Mouse (Mus musculus): ENCODE measurements at regions not wholly inside any gene's neighbourhood (a gene's known extent, or its start where the extent isn't known, plus 50 kb on each side); places are given as distances from the start of the nearest gene placed in this dataset.
"Not testable (repeated sequence)": the region's sequence is repeated elsewhere in the genome, so short reads cannot be mapped to it uniquely, and the experiment has no call there.

DNA sequence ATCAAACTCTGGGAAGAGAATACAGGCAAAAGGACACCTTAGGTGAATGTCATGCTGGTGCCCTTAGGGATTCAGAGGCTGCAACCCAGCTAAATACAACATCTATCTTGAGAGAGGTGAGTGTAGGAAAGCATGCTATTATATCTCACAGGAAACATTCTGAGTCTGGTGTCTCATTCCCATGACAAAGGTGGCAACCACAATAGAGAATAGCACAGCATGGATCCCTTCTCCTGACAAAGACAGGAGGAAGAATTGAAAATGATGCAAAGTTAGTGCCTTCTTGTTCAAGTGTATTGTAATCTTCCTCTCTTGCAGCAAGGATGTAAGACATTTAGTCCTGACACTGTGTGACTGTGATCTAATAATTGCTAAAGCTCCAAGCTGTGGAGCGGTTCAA, 532.8 kb downstream of the Tfec start:
- no peak overlapping the region for H3K9ac ChIP-seq (replicated peaks; ENCODE audit: low read length)
- no peak overlapping the region for H3K27ac ChIP-seq (ENCODE audit: low read length)
- WGBS = 92% methylated on average over 1 of the region's 1 CpGs
- H3K4me1 ChIP-seq (ENCODE audit: insufficient read depth, low read length) = no peaks in the 10 kb centered on the region
- H3K27me3 ChIP-seq (ENCODE audit: insufficient read depth, low read length) = no peaks in the 10 kb centered on the region
- H3K9me3 ChIP-seq (ENCODE audit: low read length) = no peaks in the 10 kb centered on the region
- no peaks in the 10 kb centered on the region for H3K36me3 ChIP-seq (ENCODE audit: insufficient read depth, low read length)
- ATAC-seq (ENCODE audit: low FRiP score, low TSS enrichment) = no peak
- H3K4me3 ChIP-seq (ENCODE audit: low read length) = no peak overlapping the region
- H3K4me2 ChIP-seq (replicated peaks; ENCODE audit: low read depth, low read length) = no peak overlapping the region

DNA sequence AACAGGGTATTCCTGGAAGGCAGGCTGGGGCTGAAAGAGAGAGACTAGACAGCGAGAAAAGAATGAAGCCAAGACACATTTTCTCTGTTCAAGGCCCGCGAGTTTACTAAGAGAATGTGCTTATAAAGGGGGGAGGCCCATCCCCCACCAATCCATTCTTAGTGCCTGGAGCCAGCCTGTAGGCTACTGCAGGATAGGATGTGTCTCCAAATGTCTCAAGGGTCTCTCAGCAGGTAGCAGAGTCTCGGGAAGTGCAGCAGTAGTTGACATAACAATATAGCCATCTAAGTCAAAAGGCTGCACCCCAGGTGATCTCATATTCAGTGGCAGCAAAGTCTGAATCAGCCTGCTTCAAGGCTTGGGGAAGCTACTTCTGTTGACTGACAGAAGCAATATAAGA, 536.2 kb downstream of the Tfec start:
- Histone ChIP-seq H3K27me3 (ENCODE audit: insufficient read depth, low read length) (no peaks in the 10 kb centered on the region), H3K4me2 (replicated peaks; ENCODE audit: low read depth, low read length) (no peak overlapping the region), H3K27ac (ENCODE audit: low read length) (no peak overlapping the region), H3K4me3 (ENCODE audit: low read length) (no peak overlapping the region), H3K9me3 (ENCODE audit: low read length) (no peaks in the 10 kb centered on the region), H3K36me3 (ENCODE audit: insufficient read depth, low read length) (no peaks in the 10 kb centered on the region), H3K9ac (replicated peaks; ENCODE audit: low read length) (no peak overlapping the region), H3K4me1 (ENCODE audit: insufficient read depth, low read length) (no peaks in the 10 kb centered on the region)
- no peak for ATAC-seq (ENCODE audit: low FRiP score, low TSS enrichment)
- WGBS = 67% methylated on average over 4 of the region's 4 CpGs

DNA sequence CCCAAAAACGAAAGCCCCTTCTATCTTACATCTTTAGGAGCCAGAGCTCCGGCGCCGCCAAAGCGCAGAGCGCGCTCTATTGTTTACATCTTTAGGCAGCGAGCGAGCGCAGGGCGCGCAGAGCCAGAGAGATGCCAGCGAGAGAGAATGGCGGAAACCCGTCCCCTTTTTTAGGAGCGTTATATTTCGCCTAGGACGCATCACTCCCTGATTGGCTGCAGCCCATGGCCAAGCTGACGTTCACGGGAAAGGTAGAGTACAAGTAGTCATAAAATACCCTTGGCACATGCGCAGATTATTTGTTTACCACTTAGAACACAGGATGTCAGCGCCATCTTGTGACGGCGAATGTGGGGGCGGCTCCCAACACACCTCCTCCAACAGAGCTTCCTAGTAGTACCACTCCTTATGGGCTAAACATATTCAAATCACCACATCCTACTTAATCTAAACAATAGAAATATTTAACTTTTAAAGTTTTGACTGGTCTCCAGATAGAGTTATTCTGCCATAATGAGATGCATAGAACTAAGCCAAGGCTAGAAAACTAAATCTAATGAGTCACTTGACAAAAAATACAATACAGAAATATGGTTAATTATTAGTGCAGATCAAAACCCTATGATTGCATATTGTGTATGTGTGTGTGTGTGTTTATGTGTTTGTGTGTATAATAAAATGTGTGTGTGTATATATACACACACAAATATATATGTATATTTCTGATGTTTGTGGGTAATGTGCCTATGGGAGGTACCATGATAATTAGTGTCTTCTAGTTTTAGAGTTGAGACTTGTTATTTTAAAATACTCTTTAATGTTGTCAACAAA, 538.1 kb downstream of the Tfec start:
- peak overlapping the region; percentile 36 for H3K4me3 ChIP-seq (ENCODE audit: low read length)
- WGBS = 40% methylated on average over 9 of the region's 25 CpGs
- H3K4me2 ChIP-seq (replicated peaks; ENCODE audit: low read depth, low read length); H3K27me3 ChIP-seq (ENCODE audit: insufficient read depth, low read length); H3K36me3 ChIP-seq (ENCODE audit: insufficient read depth, low read length); H3K9me3 ChIP-seq (ENCODE audit: low read length); H3K4me1 ChIP-seq (ENCODE audit: insufficient read depth, low read length); H3K9ac ChIP-seq (replicated peaks; ENCODE audit: low read length); H3K27ac ChIP-seq (ENCODE audit: low read length): not testable (repeated sequence)
- peak; percentile 77; the same call in 1 of the 2 replicates for ATAC-seq (ENCODE audit: low FRiP score, low TSS enrichment)

DNA sequence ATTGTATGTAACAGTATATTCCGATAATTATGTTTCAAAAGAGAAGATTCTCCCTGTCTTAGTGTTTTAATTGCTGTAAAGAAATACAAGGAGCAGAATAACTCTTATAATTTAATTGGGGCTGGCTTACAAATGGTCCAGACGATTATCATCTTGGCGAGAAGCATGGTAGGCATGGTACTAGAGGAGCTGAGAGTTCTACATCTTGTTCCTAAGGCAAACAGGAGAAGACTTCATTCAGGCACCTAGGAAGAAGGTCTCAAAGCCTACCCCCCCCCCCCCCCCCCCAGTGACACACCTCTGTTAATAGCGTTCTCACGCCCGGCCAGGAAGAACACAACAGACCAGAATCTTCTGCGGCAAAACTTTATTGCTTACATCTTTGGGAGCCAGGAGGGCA, 538.8 kb downstream of the Tfec start:
- peak overlapping the region; percentile 46 for H3K4me2 ChIP-seq (replicated peaks; ENCODE audit: low read depth, low read length)
- no peaks in the 10 kb centered on the region for H3K36me3 ChIP-seq (ENCODE audit: insufficient read depth, low read length)
- no peak overlapping the region for H3K9ac ChIP-seq (replicated peaks; ENCODE audit: low read length)
- H3K9me3 ChIP-seq (ENCODE audit: low read length) = no peaks in the 10 kb centered on the region
- no peak for ATAC-seq (ENCODE audit: low FRiP score, low TSS enrichment)
- H3K4me3 ChIP-seq (ENCODE audit: low read length) = peak overlapping the region; percentile 36
- H3K4me1 ChIP-seq (ENCODE audit: insufficient read depth, low read length) = no peaks in the 10 kb centered on the region
- H3K27me3 ChIP-seq (ENCODE audit: insufficient read depth, low read length) = no peaks in the 10 kb centered on the region
- no peak overlapping the region for H3K27ac ChIP-seq (ENCODE audit: low read length)
- whole genome bisulfite sequencing = 89% methylated on average over 3 of the region's 7 CpGs

DNA sequence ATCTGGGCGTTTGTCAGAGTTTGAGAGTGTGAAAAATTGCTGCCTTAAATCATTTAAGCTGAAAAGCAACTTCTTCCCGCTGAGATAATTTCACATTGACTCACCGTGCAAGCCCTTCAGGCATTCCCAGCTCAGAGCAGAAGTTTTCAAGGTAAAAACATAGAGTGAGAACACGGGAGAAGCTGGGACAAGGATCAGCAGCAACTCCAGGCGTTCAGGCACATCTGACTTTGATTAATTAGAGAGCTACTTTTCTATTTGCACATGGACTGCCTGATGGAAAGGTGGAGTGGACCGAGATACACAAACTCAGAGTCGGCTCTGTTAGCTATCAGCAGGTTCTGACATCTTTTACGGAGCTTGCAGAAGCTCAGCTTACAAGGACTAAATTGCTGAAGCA, 564.6 kb downstream of the Tfec start:
- H3K9ac ChIP-seq (replicated peaks; ENCODE audit: low read length) = no peak overlapping the region
- no peak overlapping the region for H3K27ac ChIP-seq (ENCODE audit: low read length)
- WGBS = 27% methylated on average over 8 of the region's 8 CpGs
- H3K27me3 ChIP-seq (ENCODE audit: insufficient read depth, low read length) = no peaks in the 10 kb centered on the region
- H3K4me3 ChIP-seq (ENCODE audit: low read length) = no peak overlapping the region
- no peak for ATAC-seq (ENCODE audit: low FRiP score, low TSS enrichment)
- H3K4me2 ChIP-seq (replicated peaks; ENCODE audit: low read depth, low read length) = no peak overlapping the region
- H3K4me1 ChIP-seq (ENCODE audit: insufficient read depth, low read length) = no peaks in the 10 kb centered on the region
- no peaks in the 10 kb centered on the region for H3K36me3 ChIP-seq (ENCODE audit: insufficient read depth, low read length)
- H3K9me3 ChIP-seq (ENCODE audit: low read length) = no peaks in the 10 kb centered on the region

DNA sequence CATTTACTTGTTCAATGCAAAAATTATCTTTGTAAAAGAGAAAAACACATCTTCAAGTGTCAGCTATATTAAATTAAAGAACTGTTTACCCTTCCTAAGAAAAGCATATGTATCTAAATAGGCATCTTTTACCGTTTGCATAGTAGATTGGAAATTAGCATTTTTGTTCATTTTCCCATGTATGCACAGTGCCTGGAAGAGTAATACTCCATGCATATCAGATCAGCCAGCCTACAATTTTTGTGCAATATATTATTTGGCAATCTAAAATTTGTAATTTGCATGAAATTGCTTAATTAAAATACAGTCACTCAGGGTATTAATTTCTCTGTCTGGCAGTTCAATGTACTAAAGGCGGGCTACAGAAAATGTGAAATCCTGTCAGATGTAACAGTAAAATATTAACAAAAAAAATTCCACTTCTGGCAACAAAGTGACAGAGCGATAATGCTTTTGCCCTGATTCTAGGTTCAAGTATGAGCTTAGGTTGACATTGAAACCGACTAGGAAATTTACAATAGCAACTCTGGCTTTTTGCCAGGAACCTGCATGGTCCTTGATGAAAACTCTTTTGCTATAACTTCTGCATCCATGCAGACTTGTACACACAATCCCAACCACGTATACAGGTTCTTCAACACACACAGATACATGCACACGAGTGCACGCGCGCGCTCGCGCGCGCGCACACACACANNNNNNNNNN, 583.8 kb downstream of the Tfec start:
- no peaks in the 10 kb centered on the region for H3K27me3 ChIP-seq (ENCODE audit: insufficient read depth, low read length)
- H3K9ac ChIP-seq (replicated peaks; ENCODE audit: low read length) = no peak overlapping the region
- H3K4me2 ChIP-seq (replicated peaks; ENCODE audit: low read depth, low read length) = no peak overlapping the region
- no peak for ATAC-seq (ENCODE audit: low FRiP score, low TSS enrichment)
- 88% methylated on average over 15 of the region's 15 CpGs for WGBS
- H3K36me3 ChIP-seq (ENCODE audit: insufficient read depth, low read length) = no peaks in the 10 kb centered on the region
- no peak overlapping the region for H3K4me3 ChIP-seq (ENCODE audit: low read length)
- no peak overlapping the region for H3K27ac ChIP-seq (ENCODE audit: low read length)
- no peaks in the 10 kb centered on the region for H3K9me3 ChIP-seq (ENCODE audit: low read length)
- H3K4me1 ChIP-seq (ENCODE audit: insufficient read depth, low read length) = peaks cover 13% of the 10 kb centered on the region; the same call in 1 of the 2 replicates

DNA sequence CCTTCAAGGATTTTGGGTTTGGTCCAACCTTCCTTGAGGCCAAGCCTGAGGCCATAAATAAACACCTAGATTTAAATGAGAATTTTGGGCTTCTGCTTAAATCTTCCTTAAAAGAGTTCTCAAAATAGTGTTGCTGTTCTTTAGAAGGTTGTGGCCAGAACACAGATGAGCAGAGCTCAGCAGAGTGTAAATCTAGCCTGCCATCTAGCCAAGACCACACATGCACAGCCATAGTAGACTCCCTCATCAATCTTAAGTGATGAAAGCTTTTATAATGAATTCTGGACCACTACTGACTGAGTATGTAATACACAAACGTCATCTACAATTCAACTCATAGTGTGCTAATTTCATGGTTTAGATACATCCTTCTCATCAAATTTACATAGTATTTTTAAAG, 585.3 kb downstream of the Tfec start:
- 40% methylated on average over 1 of the region's 1 CpGs for WGBS
- Histone ChIP-seq H3K4me1 (ENCODE audit: insufficient read depth, low read length) (peaks cover 10% of the 10 kb centered on the region; the same call in 1 of the 2 replicates), H3K4me2 (replicated peaks; ENCODE audit: low read depth, low read length) (no peak overlapping the region), H3K9ac (replicated peaks; ENCODE audit: low read length) (no peak overlapping the region), H3K27ac (ENCODE audit: low read length) (no peak overlapping the region), H3K4me3 (ENCODE audit: low read length) (no peak overlapping the region), H3K9me3 (ENCODE audit: low read length) (no peaks in the 10 kb centered on the region), H3K36me3 (ENCODE audit: insufficient read depth, low read length) (no peaks in the 10 kb centered on the region), H3K27me3 (ENCODE audit: insufficient read depth, low read length) (no peaks in the 10 kb centered on the region)
- ATAC-seq (ENCODE audit: low FRiP score, low TSS enrichment) = 0 out of 2 replicates have a peak, but pooled peaks have one; percentile 46

DNA sequence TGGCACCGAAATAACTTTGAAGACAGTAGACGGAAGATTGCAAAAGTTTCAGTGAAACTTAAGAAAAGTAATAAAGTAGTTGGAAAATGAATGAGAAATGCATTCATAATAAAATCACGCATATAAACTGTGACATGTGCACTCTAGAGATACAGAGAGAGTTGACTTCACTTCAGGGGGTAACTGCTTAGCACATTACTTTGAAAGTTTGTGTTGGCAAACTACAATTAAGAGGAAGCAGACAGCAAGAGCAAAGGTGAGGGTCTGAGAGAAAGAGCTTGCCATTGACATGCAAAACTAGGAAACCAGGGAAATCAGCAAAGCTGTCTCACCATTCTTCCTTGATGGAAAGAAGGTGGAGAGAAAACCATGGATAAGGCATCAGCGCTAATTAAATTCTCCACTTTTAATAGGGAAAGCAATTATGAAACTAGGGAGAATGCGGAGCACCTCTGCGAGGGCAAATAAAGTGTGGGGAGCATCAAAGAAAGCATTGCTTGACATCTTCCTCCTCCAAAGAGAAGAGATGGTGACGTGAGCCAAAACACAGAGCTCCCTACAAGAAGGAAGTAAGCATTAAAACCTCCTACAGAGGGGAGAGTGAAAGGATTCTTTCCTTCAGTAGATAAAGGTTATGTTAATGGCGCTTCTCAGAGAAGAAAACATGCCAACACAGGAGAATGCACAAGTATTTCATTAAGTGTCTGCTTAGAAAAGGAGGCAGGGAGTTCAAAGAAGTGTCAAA, 563.0 kb downstream of the Mdfic start:
- 55% methylated on average over 8 of the region's 8 CpGs for WGBS
- Histone ChIP-seq H3K27me3 (ENCODE audit: insufficient read depth, low read length) (no peaks in the 10 kb centered on the region), H3K4me1 (ENCODE audit: insufficient read depth, low read length) (no peaks in the 10 kb centered on the region), H3K9me3 (ENCODE audit: low read length) (no peaks in the 10 kb centered on the region), H3K36me3 (ENCODE audit: insufficient read depth, low read length) (no peaks in the 10 kb centered on the region), H3K4me3 (ENCODE audit: low read length) (no peak overlapping the region), H3K27ac (ENCODE audit: low read length) (no peak overlapping the region), H3K9ac (replicated peaks; ENCODE audit: low read length) (no peak overlapping the region), H3K4me2 (replicated peaks; ENCODE audit: low read depth, low read length) (no peak overlapping the region)
- ATAC-seq (ENCODE audit: low FRiP score, low TSS enrichment) = no peak

DNA sequence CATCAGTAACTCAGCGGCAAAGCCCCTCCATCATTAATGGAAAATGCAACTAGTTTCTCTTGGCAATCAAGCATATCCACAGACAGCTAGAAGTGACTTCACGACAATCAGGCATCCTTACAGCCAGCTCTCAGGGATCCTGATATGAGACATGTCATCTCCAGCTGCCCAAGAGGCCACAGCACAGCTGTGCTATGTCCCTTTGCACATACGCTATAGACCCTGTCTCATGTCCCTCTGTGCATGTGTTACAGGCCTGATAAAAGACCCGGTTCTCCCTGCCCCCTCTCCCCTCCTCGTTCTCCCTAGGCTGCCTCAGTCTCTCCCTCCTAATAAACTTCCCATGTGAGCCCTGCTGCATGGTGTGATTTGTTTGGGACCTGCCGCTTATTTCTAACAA, 561.5 kb downstream of the Mdfic start:
- Histone ChIP-seq H3K9ac (replicated peaks; ENCODE audit: low read length) (no peak overlapping the region), H3K4me3 (ENCODE audit: low read length) (no peak overlapping the region), H3K36me3 (ENCODE audit: insufficient read depth, low read length) (no peaks in the 10 kb centered on the region), H3K27me3 (ENCODE audit: insufficient read depth, low read length) (no peaks in the 10 kb centered on the region), H3K4me1 (ENCODE audit: insufficient read depth, low read length) (no peaks in the 10 kb centered on the region), H3K4me2 (replicated peaks; ENCODE audit: low read depth, low read length) (no peak overlapping the region), H3K27ac (ENCODE audit: low read length) (no peak overlapping the region), H3K9me3 (ENCODE audit: low read length) (no peaks in the 10 kb centered on the region)
- 87% methylated on average over 6 of the region's 6 CpGs for WGBS
- no peak for ATAC-seq (ENCODE audit: low FRiP score, low TSS enrichment)

Measured in kidney, embryonic 16.5 days (tissue).